Mouse (Mus musculus) hindbrain, embryonic 10.5 days (tissue): ENCODE results near the gene Rpl37a. TPM values are rescaled to one million over a fixed set of nuclear protein-coding genes. Genes with fewer than 3 reads are reported as not detected.

Source experiments
- DNase-seq: peaks from one replicate; pipeline ENCODE4 v3.0.0-alpha.2; 2017; ENCODE audit warnings: low spot score
- H3K27ac ChIP-seq: fragments of 300-500 bp; sonication (generic); 2 replicates; pipeline ENCODE4 v1.5.1; 2016; ENCODE audit warnings: mild to moderate bottlenecking, moderate library complexity
- H3K27me3 ChIP-seq: fragments of 300-500 bp; sonication (generic); 2 replicates; pipeline ENCODE4 v1.6.1; 2016; ENCODE audit warnings: mild to moderate bottlenecking; ENCODE audit not compliant: poor library complexity, insufficient read depth, severe bottlenecking
- H3K36me3 ChIP-seq: fragments of 300-500 bp; sonication (generic); 2 replicates; pipeline ENCODE4 v1.6.1; 2016; ENCODE audit warnings: mild to moderate bottlenecking, moderate library complexity
- H3K4me1 ChIP-seq: fragments of 300-500 bp; sonication (generic); replicated peaks from 2 replicates; pipeline ENCODE4 v1.6.1; 2016; ENCODE audit warnings: mild to moderate bottlenecking
- H3K4me3 ChIP-seq: fragments of 300-500 bp; sonication (generic); 2 replicates; pipeline ENCODE4 v1.5.1; 2016; ENCODE audit warnings: mild to moderate bottlenecking, moderate library complexity
- H3K9me3 ChIP-seq: fragments of 300-500 bp; sonication (generic); 2 replicates; pipeline ENCODE4 v1.6.1; 2016; ENCODE audit warnings: mild to moderate bottlenecking, moderate library complexity
- WGBS: fragments of 180-500 bp; shearing (Covaris S2); methylation state at CpG from one replicate; pipeline ENCODE4 v1.1.7; 2016; 5-methylcytosine and 5-hydroxymethylcytosine counted together
- polyA plus RNA-seq: library from polyadenylated mRNA; unstranded; fragments of >200 nt; fragmentation: Nextera tagmentation; extraction: Ambion mirVana; gene quantifications from 2 replicates; pipeline ENCODE4 v1.2.1, GENCODE M21; 2016

Gene Rpl37a
- polyA plus RNA-seq = 1,371 and 1,426 TPM in 2 replicates

DNA sequence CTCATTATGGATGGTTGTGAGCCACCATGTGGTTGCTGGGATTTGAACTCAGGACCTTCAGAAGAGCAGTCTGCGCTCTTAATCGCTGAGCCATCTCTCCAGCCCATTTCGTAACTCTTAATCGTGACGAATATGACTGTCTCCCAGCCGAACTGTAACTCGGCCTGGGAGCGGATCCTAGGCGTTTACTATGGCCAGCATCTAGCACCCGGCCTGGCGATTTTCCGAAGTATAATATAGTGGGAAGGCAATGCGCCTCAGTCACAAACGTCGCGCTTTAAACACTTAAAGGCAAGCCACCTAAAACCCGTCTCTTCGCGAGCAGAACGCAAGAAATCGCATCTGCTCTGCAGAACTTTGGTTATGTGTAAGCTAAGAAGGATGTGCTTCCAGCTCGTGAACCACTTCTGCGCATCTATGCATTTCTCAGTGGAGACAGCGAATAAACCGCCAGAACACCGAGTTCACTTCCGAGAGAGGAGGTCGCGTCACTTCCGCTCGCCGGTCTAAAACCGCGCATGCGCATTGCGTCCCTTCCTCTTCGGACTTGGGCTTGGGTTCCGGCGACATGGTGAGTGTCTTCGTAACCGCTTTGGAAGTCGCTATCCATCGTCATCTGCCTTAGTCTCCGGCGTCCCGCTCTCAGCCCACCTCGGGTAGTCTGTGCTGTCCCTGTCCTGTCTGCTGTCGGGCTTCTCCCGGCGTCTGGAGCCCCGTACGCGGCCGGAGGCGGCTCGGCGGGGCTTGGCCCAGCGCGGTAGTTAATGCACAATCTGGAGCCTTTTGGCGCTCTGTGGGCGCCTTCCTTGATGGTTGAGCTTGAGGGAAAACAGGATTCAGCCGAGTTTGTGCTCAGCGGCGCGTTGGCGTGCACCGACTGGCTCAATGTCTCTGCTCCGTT, at the start of gene Rpl37a:
TSS of gene Rpl37a (plus strand) at position 538 of the 901 bp plus-strand sequence.
- DNase-seq = peak; percentile 96
- Histone ChIP-seq H3K4me3 (peak within 1 kb of the TSS; percentile 81), H3K36me3 (peaks cover 39% of the 10 kb centered on the region), H3K4me1 (peaks cover 14% of the 10 kb centered on the region), H3K27me3 (no peaks in the 10 kb centered on the region), H3K9me3 (no peaks in the 10 kb centered on the region), H3K27ac (peak within 1 kb of the TSS; percentile 95)
- WGBS = 3% methylated on average over 68 of the region's 68 CpGs

DNA sequence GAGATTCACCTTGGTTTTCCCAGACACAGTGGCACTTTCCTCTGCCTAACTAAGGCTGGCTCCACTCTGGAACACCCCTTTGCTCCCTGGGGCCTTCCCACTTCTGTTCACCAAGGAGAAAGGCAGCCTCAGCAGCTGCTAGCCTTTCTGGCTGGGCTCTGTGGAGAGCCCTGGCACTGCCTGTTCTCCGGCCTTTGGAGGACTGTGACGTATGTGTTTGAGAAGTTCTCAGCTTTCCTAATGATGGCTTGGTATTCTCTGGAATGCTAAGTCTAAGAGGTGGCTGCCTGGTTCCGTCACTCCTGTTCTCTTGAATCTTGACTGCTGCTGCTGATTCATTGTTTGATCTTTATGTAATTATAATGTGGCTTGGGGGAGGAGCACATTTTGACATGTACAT, 38.0 kb upstream of the Rpl37a start:
- H3K4me3 ChIP-seq = no peak overlapping the region
- no peak for DNase-seq
- no peaks in the 10 kb centered on the region for H3K4me1 ChIP-seq
- no peaks in the 10 kb centered on the region for H3K9me3 ChIP-seq
- no peaks in the 10 kb centered on the region for H3K27me3 ChIP-seq
- H3K36me3 ChIP-seq = no peaks in the 10 kb centered on the region
- 45% methylated on average over 3 of the region's 3 CpGs for WGBS
- no peak overlapping the region for H3K27ac ChIP-seq

DNA sequence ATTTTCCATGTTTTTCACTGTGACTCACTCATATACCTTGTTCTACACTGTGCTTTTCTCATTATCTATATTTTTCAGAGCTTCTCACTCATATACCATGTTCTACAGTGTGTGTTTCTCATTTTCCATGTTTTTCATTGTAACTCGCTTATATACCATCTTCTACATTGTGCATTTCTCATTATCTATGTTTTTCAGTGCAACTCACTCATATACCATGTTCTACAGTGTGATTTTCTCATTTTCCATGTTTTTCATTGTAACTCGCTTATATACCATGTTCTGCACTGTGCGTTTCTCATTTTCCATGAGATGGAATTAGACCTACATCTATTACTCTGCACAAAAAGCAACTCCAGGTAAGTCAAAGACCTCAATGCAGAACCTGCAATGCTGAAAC, 14.8 kb upstream of the Rpl37a start:
- no peak overlapping the region for H3K4me3 ChIP-seq
- H3K27ac ChIP-seq = no peak overlapping the region
- H3K27me3 ChIP-seq = no peaks in the 10 kb centered on the region
- 56% methylated on average over 3 of the region's 3 CpGs for WGBS
- H3K36me3 ChIP-seq = no peaks in the 10 kb centered on the region
- DNase-seq = no peak
- H3K4me1 ChIP-seq = no peaks in the 10 kb centered on the region
- H3K9me3 ChIP-seq = no peaks in the 10 kb centered on the region

DNA sequence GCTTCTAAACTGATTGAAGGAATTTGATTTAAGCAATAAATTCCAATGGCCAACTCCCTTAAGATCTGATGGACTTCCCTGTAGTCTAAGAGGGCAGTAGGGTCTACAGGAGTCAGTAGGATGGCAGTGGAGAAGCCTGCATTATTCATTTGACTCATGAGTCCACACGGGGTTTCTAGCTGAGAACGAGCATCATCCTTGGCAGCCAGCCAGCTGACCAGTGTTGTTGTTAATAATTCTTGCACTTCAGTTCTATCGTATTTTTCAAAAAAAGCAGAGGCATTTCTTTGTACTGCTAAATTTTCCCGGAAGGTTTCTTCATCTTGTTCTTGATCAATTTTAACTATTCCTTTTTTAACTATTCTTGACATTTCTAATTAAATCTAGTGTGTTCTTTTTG, 12.4 kb upstream of the Rpl37a start:
- no peaks in the 10 kb centered on the region for H3K9me3 ChIP-seq
- no peak for DNase-seq
- H3K27me3 ChIP-seq = no peaks in the 10 kb centered on the region
- no peak overlapping the region for H3K27ac ChIP-seq
- no peaks in the 10 kb centered on the region for H3K36me3 ChIP-seq
- WGBS = 89% methylated on average over 4 of the region's 4 CpGs
- no peaks in the 10 kb centered on the region for H3K4me1 ChIP-seq
- no peak overlapping the region for H3K4me3 ChIP-seq

DNA sequence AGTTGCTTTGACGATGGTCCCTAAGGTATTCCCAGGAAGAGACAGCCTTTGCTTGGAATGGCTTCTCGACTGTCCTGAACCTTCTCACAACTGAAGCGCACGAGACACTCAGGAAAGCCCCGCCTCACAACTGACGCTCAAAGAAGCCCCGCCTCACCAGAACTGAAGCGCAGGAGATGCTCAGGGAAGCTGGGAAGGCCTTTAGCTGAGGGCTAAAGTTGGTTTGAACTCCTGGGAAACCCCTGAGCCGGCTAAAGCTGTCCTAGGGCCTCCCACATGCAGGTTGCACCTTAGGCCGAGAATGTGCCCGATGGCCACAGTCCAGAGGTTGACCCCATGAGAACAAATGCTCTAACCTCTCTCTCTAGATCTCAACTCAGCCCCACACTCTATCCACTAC, 10.6 kb upstream of the Rpl37a start, which contains the start of gene Ankar:
TSS of gene Ankar (minus strand) at position 101 of the 400 bp plus-strand sequence.
- Histone ChIP-seq H3K27ac (no peak within 1 kb of the TSS), H3K9me3 (no peaks in the 10 kb centered on the region), H3K4me3 (no peak within 1 kb of the TSS), H3K27me3 (no peaks in the 10 kb centered on the region), H3K4me1 (no peaks in the 10 kb centered on the region), H3K36me3 (no peaks in the 10 kb centered on the region)
- DNase-seq = no peak
- 78% methylated on average over 11 of the region's 11 CpGs for WGBS

DNA sequence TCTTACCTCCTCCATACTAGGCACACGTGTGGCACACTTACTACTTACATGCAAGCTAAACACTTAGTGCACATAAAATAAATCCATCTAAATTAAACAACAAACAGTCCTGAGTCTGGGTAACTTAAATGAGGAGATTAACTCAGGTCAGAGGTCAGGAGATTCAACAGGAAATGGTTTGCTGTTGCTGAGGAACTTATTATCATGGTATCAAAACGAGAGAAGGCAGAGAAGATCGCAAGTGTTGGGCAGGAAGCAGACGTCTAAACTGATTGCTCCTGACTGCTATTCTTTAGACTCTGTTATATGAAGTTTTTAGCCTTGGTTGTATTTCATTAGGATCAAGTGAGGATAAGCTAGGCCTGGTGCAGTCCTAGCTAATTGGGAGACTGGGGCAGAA, 3.6 kb upstream of the Rpl37a start:
- Histone ChIP-seq H3K27ac (no peak overlapping the region), H3K4me3 (no peak overlapping the region), H3K4me1 (peaks cover 6% of the 10 kb centered on the region), H3K27me3 (no peaks in the 10 kb centered on the region), H3K36me3 (peaks cover 5% of the 10 kb centered on the region), H3K9me3 (no peaks in the 10 kb centered on the region)
- no peak for DNase-seq
- WGBS = 80% methylated on average over 4 of the region's 4 CpGs

DNA sequence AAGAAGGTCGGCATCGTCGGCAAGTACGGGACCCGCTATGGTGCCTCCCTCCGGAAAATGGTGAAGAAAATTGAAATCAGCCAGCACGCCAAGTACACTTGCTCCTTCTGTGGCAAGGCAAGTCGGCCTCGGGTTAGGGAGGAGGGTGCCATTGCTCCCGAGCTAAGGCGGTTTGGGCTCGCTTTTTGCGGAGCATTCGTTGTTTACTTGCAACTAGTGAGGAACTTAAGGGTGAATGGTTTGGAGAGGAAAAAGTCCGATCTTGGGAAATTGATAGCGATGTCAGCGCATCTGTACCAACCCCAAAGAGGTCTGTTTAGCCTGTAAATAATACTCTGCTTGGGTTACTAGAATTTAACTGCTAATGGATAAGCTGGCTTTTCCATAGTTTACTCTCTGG, 594 bp downstream of the Rpl37a start:
- H3K4me3 ChIP-seq = peak overlapping the region; percentile 81
- peak; percentile 34 for DNase-seq
- peaks cover 14% of the 10 kb centered on the region for H3K4me1 ChIP-seq
- under 1% methylated on average over 17 of the region's 17 CpGs for WGBS
- H3K27me3 ChIP-seq = no peaks in the 10 kb centered on the region
- peak overlapping the region; percentile 95 for H3K27ac ChIP-seq
- H3K9me3 ChIP-seq = no peaks in the 10 kb centered on the region
- H3K36me3 ChIP-seq = peaks cover 42% of the 10 kb centered on the region

DNA sequence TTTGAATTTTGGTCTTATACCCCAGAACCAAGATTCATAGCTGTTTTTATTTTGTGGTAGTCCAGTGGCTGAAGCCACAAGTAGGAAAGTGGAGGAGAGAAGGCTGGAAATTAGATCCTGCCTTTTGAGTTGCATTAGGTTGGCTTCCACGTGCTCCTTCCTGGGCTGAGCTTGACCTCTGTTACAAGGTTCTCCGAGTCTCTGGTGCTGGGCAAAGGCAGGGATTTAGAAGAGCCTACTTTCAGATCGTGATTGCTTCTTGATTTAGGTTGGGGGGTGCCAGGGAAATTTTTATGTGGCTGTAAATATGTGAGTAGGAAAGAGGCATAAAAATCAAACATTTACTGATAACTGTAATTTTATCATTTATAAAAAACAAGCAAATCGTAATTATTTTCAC, 3.5 kb downstream of the Rpl37a start:
- Histone ChIP-seq H3K9me3 (no peaks in the 10 kb centered on the region), H3K4me1 (peaks cover 20% of the 10 kb centered on the region), H3K27ac (no peak overlapping the region), H3K27me3 (no peaks in the 10 kb centered on the region), H3K4me3 (no peak overlapping the region), H3K36me3 (peaks cover 42% of the 10 kb centered on the region)
- no peak for DNase-seq
- WGBS = 79% methylated on average over 4 of the region's 4 CpGs

DNA sequence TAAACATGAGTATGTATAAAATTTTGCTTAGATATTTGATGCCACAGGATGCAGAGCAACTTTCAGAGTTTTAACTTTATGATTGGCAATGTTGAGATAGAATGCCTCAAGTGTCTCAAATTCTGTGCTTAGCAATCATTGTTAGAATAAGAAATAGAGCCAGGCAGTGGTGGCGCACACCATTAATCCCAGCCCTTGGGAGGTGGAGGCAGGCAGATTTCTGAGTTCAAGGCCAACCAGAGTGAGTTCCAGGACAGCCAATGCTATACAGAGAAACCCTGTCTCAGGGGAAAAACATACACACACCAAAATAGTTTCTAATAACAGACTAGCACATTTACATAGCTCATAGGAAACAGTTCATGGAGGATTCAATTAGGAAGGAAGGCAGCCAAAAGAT, 4.0 kb downstream of the Rpl37a start:
- Histone ChIP-seq H3K4me3 (no peak overlapping the region), H3K36me3 (peaks cover 42% of the 10 kb centered on the region), H3K9me3 (no peaks in the 10 kb centered on the region), H3K4me1 (peaks cover 22% of the 10 kb centered on the region), H3K27me3 (no peaks in the 10 kb centered on the region), H3K27ac (no peak overlapping the region)
- no peak for DNase-seq
- WGBS = 93% methylated on average over 1 of the region's 1 CpGs

DNA sequence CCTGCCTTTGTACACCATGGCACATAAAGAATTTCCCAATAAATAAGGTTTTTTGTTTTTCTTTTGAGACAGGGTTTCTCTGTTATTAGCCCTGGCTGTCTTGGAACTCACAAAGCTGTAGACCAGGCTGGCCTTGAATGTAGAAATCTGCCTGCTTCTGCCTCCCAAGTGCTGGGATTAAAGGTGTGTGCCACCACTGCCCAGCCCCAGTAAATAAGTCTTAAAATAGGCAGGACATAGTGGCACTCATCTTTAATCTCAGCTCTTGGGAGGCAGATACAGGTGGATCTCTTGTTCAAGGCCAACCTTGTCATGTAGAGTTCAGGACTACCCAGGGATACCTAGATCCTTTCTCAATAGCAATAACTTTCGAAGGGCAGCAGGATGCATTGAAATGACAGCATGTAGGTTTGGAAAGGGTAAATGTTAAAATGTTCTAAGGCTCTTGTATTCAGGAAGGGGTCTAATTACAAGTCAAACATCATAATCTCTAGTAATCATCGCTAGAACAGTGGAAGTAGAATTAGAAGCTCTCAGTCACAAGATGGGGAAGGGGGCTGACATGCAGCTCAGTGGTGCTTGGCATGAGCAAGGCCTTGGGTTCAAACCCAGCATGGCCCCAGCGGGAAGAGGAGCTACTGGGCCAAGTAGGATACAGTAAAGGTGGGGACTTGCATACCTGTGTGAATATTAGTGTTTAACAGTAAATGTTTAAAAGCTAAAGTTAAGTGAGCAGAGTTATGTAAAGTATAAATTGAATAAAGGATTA, 4.7 kb downstream of the Rpl37a start:
- DNase-seq = no peak
- Histone ChIP-seq H3K27me3 (no peaks in the 10 kb centered on the region), H3K27ac (no peak overlapping the region), H3K9me3 (no peaks in the 10 kb centered on the region), H3K36me3 (peaks cover 45% of the 10 kb centered on the region), H3K4me3 (no peak overlapping the region), H3K4me1 (peaks cover 29% of the 10 kb centered on the region)
- 82% methylated on average over 3 of the region's 3 CpGs for WGBS

DNA sequence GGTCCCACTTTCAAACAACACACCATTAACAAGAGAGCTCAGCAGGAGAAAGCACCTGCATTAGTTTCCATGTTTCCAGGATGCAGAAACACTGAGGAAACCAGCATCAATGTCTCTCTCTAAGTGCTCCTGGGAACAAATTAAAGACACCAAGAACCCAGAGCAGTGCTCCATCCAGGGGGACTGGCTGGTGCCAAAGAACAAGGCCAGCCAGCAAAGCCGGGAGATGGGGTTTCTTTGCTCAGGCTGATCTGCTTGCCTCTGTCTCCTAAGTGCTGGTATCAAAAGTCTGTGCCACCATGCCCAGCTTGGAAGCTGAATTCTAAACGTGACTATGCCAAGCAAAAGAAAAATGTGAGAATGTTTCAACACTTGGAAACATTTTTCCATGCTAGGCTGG, 5.3 kb downstream of the Rpl37a start:
- Histone ChIP-seq H3K27ac (no peak overlapping the region), H3K27me3 (no peaks in the 10 kb centered on the region), H3K9me3 (no peaks in the 10 kb centered on the region), H3K4me1 (peaks cover 34% of the 10 kb centered on the region), H3K36me3 (peaks cover 45% of the 10 kb centered on the region), H3K4me3 (no peak overlapping the region)
- DNase-seq = no peak
- 53% methylated on average over 2 of the region's 2 CpGs for WGBS

DNA sequence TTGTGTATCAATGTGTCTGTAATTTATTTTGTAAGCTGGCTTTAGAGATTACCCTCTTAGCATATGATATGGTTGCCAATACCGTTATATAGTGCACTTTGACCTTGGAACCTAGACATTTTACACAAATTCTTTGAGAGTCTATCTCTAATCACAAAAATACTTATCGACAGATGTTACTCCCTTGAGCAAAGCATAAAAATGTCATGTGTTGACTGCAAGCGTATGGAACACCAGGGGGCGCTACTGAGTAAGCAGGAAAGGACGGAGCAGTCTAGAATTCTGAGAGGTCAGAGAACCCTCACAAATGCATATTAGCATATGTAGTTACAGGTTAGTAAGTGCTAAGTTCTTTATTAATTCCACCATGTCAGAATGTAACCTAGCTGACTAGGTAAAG, 5.8 kb downstream of the Rpl37a start:
- peaks cover 45% of the 10 kb centered on the region for H3K36me3 ChIP-seq
- no peak overlapping the region for H3K27ac ChIP-seq
- H3K9me3 ChIP-seq = no peaks in the 10 kb centered on the region
- H3K27me3 ChIP-seq = no peaks in the 10 kb centered on the region
- H3K4me1 ChIP-seq = peaks cover 34% of the 10 kb centered on the region
- peak; percentile 78 for DNase-seq
- WGBS = 16% methylated on average over 5 of the region's 5 CpGs
- H3K4me3 ChIP-seq = no peak overlapping the region

DNA sequence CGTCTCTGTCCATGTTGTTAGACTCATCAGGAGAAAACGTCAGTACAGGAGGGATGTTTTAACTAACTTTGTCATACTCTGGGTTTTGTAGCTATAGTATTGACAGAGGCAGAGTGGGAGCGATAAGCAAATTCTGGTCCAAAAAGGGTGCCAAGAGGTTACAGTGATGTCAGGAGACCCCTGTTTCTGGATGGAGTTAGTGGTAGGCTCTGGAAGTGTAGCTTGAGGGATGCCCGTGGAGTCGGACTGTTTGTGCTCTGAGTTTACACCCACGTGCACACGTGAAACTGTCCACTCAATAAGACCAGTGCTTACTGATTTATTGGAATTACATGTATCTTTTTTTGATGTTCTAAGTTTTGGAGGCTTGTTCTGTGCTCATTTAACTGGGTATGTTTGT, 6.5 kb downstream of the Rpl37a start:
- Histone ChIP-seq H3K36me3 (peaks cover 40% of the 10 kb centered on the region), H3K4me3 (no peak overlapping the region), H3K4me1 (peaks cover 31% of the 10 kb centered on the region), H3K27me3 (no peaks in the 10 kb centered on the region), H3K27ac (no peak overlapping the region), H3K9me3 (no peaks in the 10 kb centered on the region)
- 93% methylated on average over 7 of the region's 7 CpGs for WGBS
- DNase-seq = no peak
